Mouse (Mus musculus): ENCODE data around the gene Gm49333.
"Not testable (repeated sequence)": the region's sequence is repeated elsewhere in the genome, so short reads cannot be mapped to it uniquely, and the experiment has no call there.

The Gm49333 gene

GRCm38 (mm10) chr16:20623211-20623610 lies 11.8 kb downstream of the Gm49333 start:
- no peak for DNase-seq (ENCODE audit: low spot score in 2 of 2)

- DNase-seq (ENCODE audit: low spot score in 2 of 2), result no peak
These were observed 17.5 kb downstream of the Gm49333 start for GRCm38 (mm10) chr16:20628871-20629391.

GRCm38 (mm10) chr16:20629731-20630634 lies 18.6 kb downstream of the Gm49333 start, which contains the start of gene Ece2:
Gene Ece2, plus strand, starts transcription at chr16:20629828.
- no peak for DNase-seq (ENCODE audit: low spot score in 2 of 2)

- DNase-seq (ENCODE audit: low spot score in 2 of 2), result no peak
These were observed 26.0 kb downstream of the Gm49333 start for GRCm38 (mm10) chr16:20637410-20637809.

- DNase-seq (ENCODE audit: low spot score in 2 of 2), result no peak
These were observed 27.0 kb downstream of the Gm49333 start for GRCm38 (mm10) chr16:20638367-20638766.

GRCm38 (mm10) chr16:20642161-20642560 lies 30.8 kb downstream of the Gm49333 start:
- peak; percentile 60 to 79 for DNase-seq (ENCODE audit: low spot score in 2 of 2)

- DNase-seq (ENCODE audit: low spot score in 2 of 2), result no peak
These were observed 32.5 kb downstream of the Gm49333 start for GRCm38 (mm10) chr16:20643911-20644310.

GRCm38 (mm10) chr16:20651076-20651946 lies 39.9 kb downstream of the Gm49333 start, which contains the start of gene Psmd2:
Gene Psmd2, plus strand, starts transcription at chr16:20651652.
- DNase-seq (ENCODE audit: low spot score in 2 of 2), result peak; percentile 94 to 98

GRCm38 (mm10) chr16:20651947-20652310 lies 40.5 kb downstream of the Gm49333 start:
- no peak for DNase-seq (ENCODE audit: low spot score in 2 of 2)

GRCm38 (mm10) chr16:20653315-20653714 lies 41.9 kb downstream of the Gm49333 start:
- DNase-seq (ENCODE audit: low spot score in 2 of 2), result no peak

GRCm38 (mm10) chr16:20657661-20658060 lies 46.3 kb downstream of the Gm49333 start:
- DNase-seq (ENCODE audit: low spot score in 2 of 2), result no peak

GRCm38 (mm10) chr16:20668013-20668412 lies 56.6 kb downstream of the Gm49333 start, which contains the start of gene Eif4g1:
Gene Eif4g1, plus strand, starts transcription at chr16:20668313.
- DNase-seq (ENCODE audit: low spot score in 2 of 2), result not testable (repeated sequence)

GRCm38 (mm10) chr16:20670291-20670690 lies 58.9 kb downstream of the Gm49333 start:
- no peak for DNase-seq (ENCODE audit: low spot score in 2 of 2)

- DNase-seq (ENCODE audit: low spot score in 2 of 2), result no peak
These were observed 60.5 kb downstream of the Gm49333 start for GRCm38 (mm10) chr16:20671886-20672285.

- DNase-seq (ENCODE audit: low spot score in 2 of 2), result peak; percentile 96 to 97
These were observed 61.1 kb downstream of the Gm49333 start for GRCm38 (mm10) chr16:20672500-20672902.

- DNase-seq (ENCODE audit: low spot score in 2 of 2), result peak; percentile 72 to 75
These were observed 61.7 kb downstream of the Gm49333 start for GRCm38 (mm10) chr16:20672965-20673705.

- no peak for DNase-seq (ENCODE audit: low spot score in 2 of 2)
These were observed 62.4 kb downstream of the Gm49333 start for GRCm38 (mm10) chr16:20673706-20674303.

- DNase-seq (ENCODE audit: low spot score in 2 of 2), result no peak
These were observed 63.8 kb downstream of the Gm49333 start for GRCm38 (mm10) chr16:20675213-20675612.

GRCm38 (mm10) chr16:20676702-20677101 lies 65.3 kb downstream of the Gm49333 start:
- no peak for DNase-seq (ENCODE audit: low spot score in 2 of 2)

- DNase-seq (ENCODE audit: low spot score in 2 of 2), result no peak
These were observed 66.0 kb downstream of the Gm49333 start for GRCm38 (mm10) chr16:20677380-20677779.

All from urinary bladder, postnatal 4 days (tissue).